21 mouse cellular contexts compared by ENCODE assay signal in the genomic region with DNA sequence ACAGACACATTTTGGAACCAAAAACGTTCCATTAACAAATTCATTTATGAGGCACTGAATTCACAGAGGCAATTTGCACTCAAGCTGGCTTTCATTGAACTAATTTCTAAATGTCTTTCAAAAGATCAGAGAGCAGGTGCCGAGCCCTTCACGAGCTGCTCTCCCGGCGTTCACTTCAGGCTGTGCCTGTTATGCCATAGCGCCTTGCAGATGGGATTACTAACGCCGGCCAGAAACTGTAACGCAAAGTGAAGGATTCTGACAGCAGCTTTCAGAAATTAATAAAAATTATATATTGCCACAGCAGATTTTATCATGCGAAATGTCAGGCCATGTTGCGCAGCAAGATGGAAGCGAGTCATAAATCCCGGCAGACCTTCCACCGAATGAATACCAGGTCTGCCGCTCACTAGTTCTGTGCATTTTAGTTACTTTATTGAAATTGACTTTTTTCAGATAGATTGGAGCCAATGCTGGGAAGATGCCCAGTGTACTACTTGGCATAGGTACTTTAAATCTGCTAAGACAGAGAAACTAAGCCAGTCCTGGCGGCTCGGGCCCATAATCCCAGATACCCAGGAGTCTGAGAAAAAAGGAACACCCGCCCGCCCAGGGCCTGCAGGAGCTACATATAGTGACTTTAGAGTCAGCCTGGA. TPM values are rescaled to one million over a fixed set of nuclear protein-coding genes. Genes with fewer than 3 reads are reported as not detected.
DNase-seq lines count a peak whose midpoint lies in the region; ATAC-seq and TF ChIP-seq lines count a peak whose summit lies in the region.
"Had no signal": no experiment of that assay in that cellular context is flagged by ENCODE, and none has a peak within 500 bp of the region (broad histone marks: within the 10 kb centered on the region; RNA-seq: fewer than 3 reads in every experiment).

No protein-coding gene starts in this region.

- H3K36me3 ChIP-seq in hindbrain, postnatal 0 days (ENCODE audit: insufficient read depth, low read length): no peaks in the 10 kb centered on the region
- no peaks in the 10 kb centered on the region for H3K36me3 ChIP-seq in hindbrain, embryonic 13.5 days
- H3K36me3 ChIP-seq: embryonic facial prominence, embryonic 15.5 days; hindbrain, embryonic 15.5 days; neural tube, embryonic 12.5 days had no signal

- H3K9me3 ChIP-seq in hindbrain, postnatal 0 days (ENCODE audit: low read length): no peaks in the 10 kb centered on the region
- H3K9me3 ChIP-seq in hindbrain, embryonic 13.5 days: no peaks in the 10 kb centered on the region
- H3K9me3 ChIP-seq: embryonic facial prominence, embryonic 15.5 days; hindbrain, embryonic 15.5 days; neural tube, embryonic 12.5 days had no signal

- no peaks in the 10 kb centered on the region for H3K4me1 ChIP-seq in hindbrain, postnatal 0 days (ENCODE audit: insufficient read depth, low read length)
- no peaks in the 10 kb centered on the region for H3K4me1 ChIP-seq in hindbrain, embryonic 13.5 days (replicated peaks)
- H3K4me1 ChIP-seq: embryonic facial prominence, embryonic 15.5 days; hindbrain, embryonic 15.5 days; neural tube, embryonic 12.5 days had no signal

- TF ChIP-seq CTCF in hindbrain, postnatal 0 days (IDR thresholded peaks at IDR 0.05; ENCODE audit: low read depth): no peak

- WGBS in hindbrain, postnatal 0 days: 70% methylated on average over 19 of the region's 19 CpGs
- whole genome bisulfite sequencing in hindbrain, embryonic 13.5 days: 84% methylated on average over 19 of the region's 19 CpGs

- no peak overlapping the region for H3K9ac ChIP-seq in hindbrain, postnatal 0 days (replicated peaks; ENCODE audit: low read length)
- H3K9ac ChIP-seq in hindbrain, embryonic 13.5 days: no peak overlapping the region
- H3K9ac ChIP-seq: embryonic facial prominence, embryonic 15.5 days; hindbrain, embryonic 15.5 days; neural tube, embryonic 12.5 days had no signal

- no peak overlapping the region for H3K4me3 ChIP-seq in hindbrain, postnatal 0 days (ENCODE audit: low read length)
- H3K4me3 ChIP-seq in hindbrain, embryonic 13.5 days: no peak overlapping the region
- H3K4me3 ChIP-seq: embryonic facial prominence, embryonic 15.5 days; hindbrain, embryonic 15.5 days; neural tube, embryonic 12.5 days had no signal

- no peak overlapping the region; the same call in 1 of the 2 replicates for H3K27ac ChIP-seq in hindbrain, postnatal 0 days
- H3K27ac ChIP-seq in hindbrain, embryonic 13.5 days: no peak overlapping the region
- H3K27ac ChIP-seq: embryonic facial prominence, embryonic 15.5 days; hindbrain, embryonic 15.5 days; neural tube, embryonic 12.5 days had no signal

- no peak overlapping the region for H3K4me2 ChIP-seq in hindbrain, postnatal 0 days (ENCODE audit: low read depth, low read length)
- H3K4me2 ChIP-seq in hindbrain, embryonic 13.5 days: no peak overlapping the region
- H3K4me2 ChIP-seq: embryonic facial prominence, embryonic 15.5 days; heart, embryonic 11.5 days; hindbrain, embryonic 15.5 days; neural tube, embryonic 12.5 days had no signal

- H3K27me3 ChIP-seq in hindbrain, postnatal 0 days (ENCODE audit: insufficient read depth, low read length): no peaks in the 10 kb centered on the region
- H3K27me3 ChIP-seq in hindbrain, embryonic 13.5 days: no peaks in the 10 kb centered on the region
- H3K27me3 ChIP-seq: CH12.LX; embryonic facial prominence, embryonic 15.5 days; hindbrain, embryonic 15.5 days; neural tube, embryonic 12.5 days had no signal

- no peak for ATAC-seq in hindbrain, postnatal 0 days
- ATAC-seq in hindbrain, embryonic 13.5 days (ENCODE audit: low FRiP score): no peak
- ATAC-seq: intestine, postnatal 0 days had no signal

- peak; percentile 67 to 73 for DNase-seq in cerebellum, postnatal 10 days
- DNase-seq in cerebellum, adult 11-12 months: no peak
- DNase-seq in hindbrain, postnatal 0 days (ENCODE audit: low spot score): peak; percentile 23
- peak; percentile 24 for DNase-seq in right cerebral cortex, postnatal 25 days
- DNase-seq in right cerebral cortex, adult 2 months (ENCODE audit: low spot score in 2 of 2): no peak
- DNase-seq in embryo, embryonic 10.5 days (ENCODE audit: low spot score): no peak
- DNase-seq in adrenal gland, adult 2 months: no peak
- DNase-seq: adrenal gland, postnatal 14 days; embryo, embryonic 11 days; gastrocnemius, postnatal 36 days; heart, postnatal 14 days; lung, adult 18-20 months; lung, postnatal 36 days; thymus, postnatal 4 days had no signal

RNA-seq across cellular contexts. Expression of gene Dusp19, which starts 12.9 kb away (rescaled TPM):
- 14.7 and 17.5 TPM in 2 replicates for total RNA-seq in hindbrain, postnatal 0 days (2014; rRNA removed)
- polyA plus RNA-seq in hindbrain, postnatal 0 days (2015; fragmentation: Nextera tagmentation; extraction: Ambion mirVana): 11.4 and 11.5 TPM in 2 replicates
- polyA plus RNA-seq in hindbrain, embryonic 13.5 days (2015; fragmentation: Nextera tagmentation; extraction: Ambion mirVana): 18.3 and 18.4 TPM in 2 replicates
- total RNA-seq in adrenal gland, adult 2 months (2021): 10 to 100 TPM; 16.0 to 19.3 TPM
- polyA plus RNA-seq in adrenal gland, adult 2 months (2012; rRNA removed): 2.5 and 3.4 TPM in 2 replicates

RNA-seq across cellular contexts. Expression of gene Nup35, which starts 13.1 kb away (rescaled TPM):
- total RNA-seq in hindbrain, postnatal 0 days (2014; rRNA removed): 42.4 and 48.1 TPM in 2 replicates
- 30.4 and 32.4 TPM in 2 replicates for polyA plus RNA-seq in hindbrain, postnatal 0 days (2015; fragmentation: Nextera tagmentation; extraction: Ambion mirVana)
- 55.4 and 57.6 TPM in 2 replicates for polyA plus RNA-seq in hindbrain, embryonic 13.5 days (2015; fragmentation: Nextera tagmentation; extraction: Ambion mirVana)
- 10 to 100 TPM; 20.3 to 29.8 TPM for total RNA-seq in adrenal gland, adult 2 months (2021)
- 19.2 and 23.2 TPM in 2 replicates for polyA plus RNA-seq in adrenal gland, adult 2 months (2012; rRNA removed)

RNA-seq across cellular contexts. Expression of gene Nckap1, which starts 22.7 kb away (rescaled TPM):
- total RNA-seq in hindbrain, postnatal 0 days (2014; rRNA removed): 112 and 119 TPM in 2 replicates
- polyA plus RNA-seq in hindbrain, postnatal 0 days (2015; fragmentation: Nextera tagmentation; extraction: Ambion mirVana): 80.2 and 81.9 TPM in 2 replicates
- 78.4 and 83.8 TPM in 2 replicates for polyA plus RNA-seq in hindbrain, embryonic 13.5 days (2015; fragmentation: Nextera tagmentation; extraction: Ambion mirVana)
- 100 to 1,000 TPM; 133 to 162 TPM for total RNA-seq in adrenal gland, adult 2 months (2021)
- 13.5 and 18.4 TPM in 2 replicates for polyA plus RNA-seq in adrenal gland, adult 2 months (2012; rRNA removed)

Comparison
In these comparisons a context has a peak if more than half of its experiments do, and no peak if none do; other contexts are left out.
1. DNase-seq: peak in cerebellum, postnatal 10 days (2 of 2), hindbrain, postnatal 0 days (single experiment) and right cerebral cortex, postnatal 25 days (single experiment); none in cerebellum, adult 11-12 months (single experiment), right cerebral cortex, adult 2 months (0 of 2), embryo, embryonic 10.5 days (single experiment) and adrenal gland, adult 2 months (single experiment).